Mouse (Mus musculus): Measurements from ENCODE around the gene Hesx1. TPM values are rescaled to one million over a fixed set of nuclear protein-coding genes. Genes with fewer than 3 reads are reported as not detected.

The Hesx1 gene
- polyA plus RNA-seq, 1 experiment from 2014 or later, result 17.0 TPM

Other genes with a start within 250 kb of the Hesx1 start
- gene Asb14, start 99.9 kb upstream of the Hesx1 start, polyA plus RNA-seq (2015; fragmentation: Nextera tagmentation; extraction: Ambion mirVana), result not detected in 2 replicates
- 6.0 and 8.6 TPM in 2 replicates for gene Appl1, start 23.2 kb upstream of the Hesx1 start, polyA plus RNA-seq (2015; fragmentation: Nextera tagmentation; extraction: Ambion mirVana)
- gene Il17rd, start 44.5 kb downstream of the Hesx1 start, polyA plus RNA-seq (2015; fragmentation: Nextera tagmentation; extraction: Ambion mirVana), result 0.09 and 0.17 TPM in 2 replicates
- gene Arhgef3, start 120.5 kb downstream of the Hesx1 start, polyA plus RNA-seq (2015; fragmentation: Nextera tagmentation; extraction: Ambion mirVana), result 3.7 and 4.9 TPM in 2 replicates